Mouse (Mus musculus) hindbrain, embryonic 16.5 days (tissue): ENCODE measurements around the gene Trim2. TPM values are rescaled to one million over a fixed set of nuclear protein-coding genes. Genes with fewer than 3 reads are reported as not detected.
A peak's percentile ranks its signal among the peaks of the same experiment; 100 is the strongest.

Source experiments
- ATAC-seq: fragments of 200-750 bp; cut with Nextera tagmentation; 2 replicates; pipeline ENCODE4 v1.8.0; 2017; ENCODE audit warnings: moderate TSS enrichment, moderate library complexity
- H3K27ac ChIP-seq: fragments of 300-500 bp; sonication (generic); 2 replicates; pipeline ENCODE4 v1.5.1; 2014; ENCODE audit warnings: low read depth, mild to moderate bottlenecking, control low read depth, low read length, moderate library complexity
- H3K27me3 ChIP-seq: fragments of 300-500 bp; sonication (generic); replicated peaks from 2 replicates; pipeline ENCODE4 v1.6.1; 2014; ENCODE audit warnings: low read length; ENCODE audit not compliant: control insufficient read depth, insufficient read depth
- H3K36me3 ChIP-seq: fragments of 300-500 bp; sonication (generic); 2 replicates; pipeline ENCODE4 v1.6.1; 2014; ENCODE audit warnings: mild to moderate bottlenecking, low read length, moderate library complexity, mixed read lengths; ENCODE audit not compliant: control insufficient read depth, insufficient read depth
- H3K4me1 ChIP-seq: fragments of 300-500 bp; sonication (generic); 2 replicates; pipeline ENCODE4 v1.6.1; 2014; ENCODE audit warnings: low read depth, low read length; ENCODE audit not compliant: control insufficient read depth, insufficient read depth
- H3K4me2 ChIP-seq: fragments of 300-500 bp; sonication (generic); 2 replicates; pipeline ENCODE4 v1.6.1; 2014; ENCODE audit warnings: mild to moderate bottlenecking, low read length, control low read depth, moderate library complexity
- H3K4me3 ChIP-seq: fragments of 300-500 bp; sonication (generic); 2 replicates; pipeline ENCODE4 v1.5.1; 2014; ENCODE audit warnings: mild to moderate bottlenecking, low read length, control low read depth, moderate library complexity
- H3K9ac ChIP-seq: fragments of 300-500 bp; sonication (generic); 2 replicates; pipeline ENCODE4 v1.6.1; 2014; ENCODE audit warnings: low read depth, mild to moderate bottlenecking, control low read depth, low read length, moderate library complexity
- H3K9me3 ChIP-seq: fragments of 300-500 bp; sonication (generic); 2 replicates; pipeline ENCODE4 v1.6.1; 2014; ENCODE audit warnings: mild to moderate bottlenecking, low read length, moderate library complexity; ENCODE audit not compliant: control insufficient read depth
- WGBS: fragments of 180-500 bp; shearing (Covaris S2); extraction: QIAGEN DNeasy Blood & Tissue Kit; methylation state at CpG from one replicate; pipeline ENCODE4 v1.1.7; 2014; 5-methylcytosine and 5-hydroxymethylcytosine counted together
- polyA plus RNA-seq: library from polyadenylated mRNA; unstranded; fragments of >200 nt; fragmentation: Nextera tagmentation; extraction: Ambion mirVana; gene quantifications from 2 replicates; pipeline ENCODE4 v1.2.1, GENCODE M21; 2015

Trim2 gene
- polyA plus RNA-seq, 1 experiment from 2014 or later, result 154 TPM

- H3K4me2 ChIP-seq, result peak overlapping the region; percentile 100
- 14% methylated on average over 12 of the region's 12 CpGs for WGBS
- no peak overlapping the region for H3K9ac ChIP-seq
- H3K9me3 ChIP-seq, result no peaks in the 10 kb centered on the region
- peaks cover 7% of the 10 kb centered on the region for H3K36me3 ChIP-seq
- peak overlapping the region; percentile 62 for H3K4me3 ChIP-seq
- ATAC-seq, result no peak
- H3K4me1 ChIP-seq, result peaks cover 3% of the 10 kb centered on the region; the same call in 1 of the 2 replicates
- no peak overlapping the region for H3K27ac ChIP-seq
- no peaks in the 10 kb centered on the region for H3K27me3 ChIP-seq
These were observed 151.9 kb downstream of the Trim2 start for GRCm38 (mm10) chr3:84154721-84155141.

DNA sequence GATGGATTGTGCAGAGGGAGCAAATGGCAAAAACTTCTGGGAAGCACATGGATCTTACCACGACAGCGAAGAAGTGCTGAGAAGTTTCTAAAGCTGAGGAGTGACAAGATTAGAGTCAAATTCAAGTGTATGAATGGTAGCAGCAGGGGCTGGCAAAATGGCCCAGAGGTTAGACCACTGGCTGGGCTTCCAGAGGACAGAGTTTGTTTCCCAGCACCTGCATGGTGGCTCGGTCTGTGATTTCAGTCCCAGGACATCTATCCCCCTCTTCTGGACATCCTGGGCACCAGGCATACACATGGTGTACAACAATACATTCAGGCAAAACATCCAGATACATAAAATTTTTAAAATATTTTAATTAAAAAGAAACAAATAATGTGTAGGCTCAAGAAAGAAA lies 156.8 kb downstream of the Trim2 start:
- WGBS, result 95% methylated on average over 3 of the region's 3 CpGs
- no peaks in the 10 kb centered on the region for H3K9me3 ChIP-seq
- no peak overlapping the region for H3K9ac ChIP-seq
- ATAC-seq, result no peak
- H3K27ac ChIP-seq, result no peak overlapping the region
- no peaks in the 10 kb centered on the region for H3K27me3 ChIP-seq
- H3K4me1 ChIP-seq, result no peaks in the 10 kb centered on the region
- H3K4me2 ChIP-seq, result no peak overlapping the region
- H3K36me3 ChIP-seq, result no peaks in the 10 kb centered on the region
- no peak overlapping the region for H3K4me3 ChIP-seq

DNA sequence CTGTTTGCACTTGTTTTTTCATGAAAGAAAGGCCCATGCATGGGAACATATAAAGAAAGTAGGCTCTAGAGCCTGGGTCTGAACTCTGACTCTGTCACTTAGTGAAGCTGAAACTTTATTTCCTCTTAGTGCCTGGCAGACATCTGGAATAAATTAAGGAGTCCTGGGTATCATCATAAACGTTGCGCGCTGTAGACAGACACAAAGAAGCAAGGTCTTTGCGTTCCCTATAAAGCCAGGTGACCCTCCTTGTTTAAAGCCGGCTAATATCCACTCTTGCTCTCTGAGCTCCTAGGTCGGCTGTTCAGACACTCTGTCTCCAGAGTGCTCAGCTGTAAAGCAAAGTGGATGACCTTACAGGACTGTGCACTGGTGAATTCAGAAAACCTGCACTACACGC lies 165.7 kb downstream of the Trim2 start:
- Histone ChIP-seq H3K4me1 (no peaks in the 10 kb centered on the region), H3K27me3 (no peaks in the 10 kb centered on the region), H3K4me2 (no peak overlapping the region), H3K27ac (no peak overlapping the region), H3K36me3 (no peaks in the 10 kb centered on the region), H3K4me3 (no peak overlapping the region), H3K9ac (no peak overlapping the region), H3K9me3 (no peaks in the 10 kb centered on the region)
- 82% methylated on average over 7 of the region's 7 CpGs for WGBS
- ATAC-seq, result no peak

- Histone ChIP-seq H3K36me3 (no peaks in the 10 kb centered on the region), H3K4me3 (no peak overlapping the region), H3K4me2 (no peak overlapping the region), H3K27ac (no peak overlapping the region), H3K27me3 (no peaks in the 10 kb centered on the region), H3K9me3 (no peaks in the 10 kb centered on the region), H3K4me1 (no peaks in the 10 kb centered on the region), H3K9ac (no peak overlapping the region)
- ATAC-seq, result no peak
- WGBS, result 91% methylated on average over 7 of the region's 7 CpGs
These were observed 170.2 kb downstream of the Trim2 start for GRCm38 (mm10) chr3:84136509-84136908.

- H3K27me3 ChIP-seq, result no peaks in the 10 kb centered on the region
- no peak overlapping the region for H3K4me2 ChIP-seq
- no peaks in the 10 kb centered on the region for H3K9me3 ChIP-seq
- H3K4me3 ChIP-seq, result no peak overlapping the region
- 64% methylated on average over 6 of the region's 6 CpGs for WGBS
- H3K9ac ChIP-seq, result no peak overlapping the region
- no peaks in the 10 kb centered on the region for H3K4me1 ChIP-seq
- ATAC-seq, result no peak
- H3K36me3 ChIP-seq, result no peaks in the 10 kb centered on the region
- H3K27ac ChIP-seq, result no peak overlapping the region
These were observed 170.7 kb downstream of the Trim2 start for GRCm38 (mm10) chr3:84135933-84136332.

- Histone ChIP-seq H3K4me3 (no peak overlapping the region), H3K9me3 (no peaks in the 10 kb centered on the region), H3K36me3 (no peaks in the 10 kb centered on the region), H3K27me3 (no peaks in the 10 kb centered on the region), H3K27ac (no peak overlapping the region), H3K9ac (no peak overlapping the region), H3K4me2 (no peak overlapping the region), H3K4me1 (no peaks in the 10 kb centered on the region)
- WGBS, result 35% methylated on average over 9 of the region's 9 CpGs
- ATAC-seq, result no peak
These were observed 171.3 kb downstream of the Trim2 start for GRCm38 (mm10) chr3:84135387-84135786.

GRCm38 (mm10) chr3:84131369-84131768 lies 175.3 kb downstream of the Trim2 start:
- Histone ChIP-seq H3K27ac (no peak overlapping the region), H3K9me3 (no peaks in the 10 kb centered on the region), H3K4me3 (no peak overlapping the region), H3K9ac (no peak overlapping the region), H3K36me3 (no peaks in the 10 kb centered on the region), H3K4me2 (no peak overlapping the region), H3K27me3 (no peaks in the 10 kb centered on the region), H3K4me1 (no peaks in the 10 kb centered on the region)
- no peak for ATAC-seq
- 96% methylated on average over 3 of the region's 3 CpGs for WGBS

GRCm38 (mm10) chr3:84130776-84131175 lies 175.9 kb downstream of the Trim2 start:
- Histone ChIP-seq H3K9me3 (no peaks in the 10 kb centered on the region), H3K9ac (no peak overlapping the region), H3K27me3 (no peaks in the 10 kb centered on the region), H3K36me3 (no peaks in the 10 kb centered on the region), H3K27ac (no peak overlapping the region), H3K4me1 (no peaks in the 10 kb centered on the region), H3K4me3 (no peak overlapping the region), H3K4me2 (no peak overlapping the region)
- ATAC-seq, result no peak
- 79% methylated on average over 5 of the region's 5 CpGs for WGBS

GRCm38 (mm10) chr3:84128871-84129870 lies 177.5 kb downstream of the Trim2 start:
- no peak for ATAC-seq
- 63% methylated on average over 11 of the region's 11 CpGs for WGBS
- no peak overlapping the region for H3K4me2 ChIP-seq

More at GRCm38 (mm10) chr3:84128871-84129870, 177.5 kb downstream of the Trim2 start:
- H3K9me3 ChIP-seq, result no peaks in the 10 kb centered on the region
- no peak overlapping the region for H3K9ac ChIP-seq
- no peak overlapping the region for H3K4me3 ChIP-seq
- no peak overlapping the region for H3K27ac ChIP-seq
- H3K4me1 ChIP-seq, result no peaks in the 10 kb centered on the region
- H3K27me3 ChIP-seq, result no peaks in the 10 kb centered on the region
- no peaks in the 10 kb centered on the region for H3K36me3 ChIP-seq
